Mouse (Mus musculus): ENCODE measurements around the gene Abhd11. TPM values are rescaled to one million over a fixed set of nuclear protein-coding genes. Genes with fewer than 3 reads are reported as not detected.

Gene Abhd11
- total and polyA plus RNA-seq, 3 experiments: 21.7 to 61.2 (median 37.2) TPM

- H3K9me3 ChIP-seq (replicated peaks): 0 out of 2 replicates have a peak, but pooled peaks cover under 1% of the 10 kb centered on the region
- no peak overlapping the region for H3K4me3 ChIP-seq (ENCODE audit: low read depth, low read length)
- TF ChIP-seq GATA2 (IDR thresholded peaks at IDR 0.05; ENCODE audit: borderline replicate concordance, low read depth, low read length): no peak
- TF ChIP-seq GATA1 (IDR thresholded peaks at IDR 0.05; ENCODE audit: borderline replicate concordance, low read length): no peak
- no peak for TF ChIP-seq POLR2AphosphoS5 (IDR thresholded peaks at IDR 0.05; ENCODE audit: insufficient replicate concordance, low read depth, low read length)
- TF ChIP-seq CTCF (IDR thresholded peaks at IDR 0.05; ENCODE audit: low read depth, low read length): no peak
- ATAC-seq (ENCODE audit: extremely low read depth, insufficient number of reproducible peaks, low FRiP score, poor library complexity, severe bottlenecking) (peak; percentile 28; the same call in 1 of the 2 replicates), DNase-seq (ENCODE audit: low spot score) (peak; percentile 61)
- H3K27me3 ChIP-seq (ENCODE audit: insufficient read depth, low read length): peaks cover 2% of the 10 kb centered on the region; the same call in 1 of the 2 replicates
- H3K36me3 ChIP-seq (replicated peaks): peaks cover 15% of the 10 kb centered on the region
- H3K4me1 ChIP-seq (ENCODE audit: insufficient read depth, low read depth, low read length): peaks cover 40% of the 10 kb centered on the region
Observed at GRCm38 (mm10) chr5:135029007-135029854, 20.3 kb downstream of the Abhd11 start.

- TF ChIP-seq GATA1 (IDR thresholded peaks at IDR 0.05; ENCODE audit: borderline replicate concordance, low read length): no peak
- TF ChIP-seq CTCF (IDR thresholded peaks at IDR 0.05; ENCODE audit: low read depth, low read length): no peak
- TF ChIP-seq TAL1 (conservative IDR thresholded peaks at IDR 0.05; ENCODE audit: low read depth, low read length): no peak
- no peak for TF ChIP-seq GATA2 (IDR thresholded peaks at IDR 0.05; ENCODE audit: borderline replicate concordance, low read depth, low read length)
- no peak for TF ChIP-seq POLR2AphosphoS5 (IDR thresholded peaks at IDR 0.05; ENCODE audit: insufficient replicate concordance, low read depth, low read length)
- Histone ChIP-seq H3K4me3 (ENCODE audit: low read depth, low read length) (no peak overlapping the region), H3K9me3 (replicated peaks) (peaks cover 6% of the 10 kb centered on the region), H3K4me1 (ENCODE audit: insufficient read depth, low read depth, low read length) (peaks cover 20% of the 10 kb centered on the region), H3K36me3 (replicated peaks) (peaks cover 25% of the 10 kb centered on the region), H3K27me3 (ENCODE audit: insufficient read depth, low read length) (no peaks in the 10 kb centered on the region)
- no peak for DNase-seq (ENCODE audit: low spot score)
- ATAC-seq (ENCODE audit: extremely low read depth, insufficient number of reproducible peaks, low FRiP score, poor library complexity, severe bottlenecking): no peak
Observed at GRCm38 (mm10) chr5:135032581-135032980, 23.6 kb downstream of the Abhd11 start.

GRCm38 (mm10) chr5:135034593-135034992 lies 25.6 kb downstream of the Abhd11 start:
- TF ChIP-seq TAL1 (conservative IDR thresholded peaks at IDR 0.05; ENCODE audit: low read depth, low read length) (no peak), CTCF (IDR thresholded peaks at IDR 0.05; ENCODE audit: low read depth, low read length) (0 out of 2 replicates have a peak, but pooled peaks have one; percentile 9)
- H3K36me3 ChIP-seq (replicated peaks): peaks cover 44% of the 10 kb centered on the region
- no peaks in the 10 kb centered on the region for H3K27me3 ChIP-seq (ENCODE audit: insufficient read depth, low read length)
- peaks cover 12% of the 10 kb centered on the region for H3K4me1 ChIP-seq (ENCODE audit: insufficient read depth, low read depth, low read length)
- ATAC-seq (ENCODE audit: extremely low read depth, insufficient number of reproducible peaks, low FRiP score, poor library complexity, severe bottlenecking) (no peak), DNase-seq (ENCODE audit: low spot score) (no peak)
- H3K9me3 ChIP-seq (replicated peaks): peaks cover 6% of the 10 kb centered on the region
- no peak overlapping the region for H3K4me3 ChIP-seq (ENCODE audit: low read depth, low read length)

GRCm38 (mm10) chr5:135035608-135036359 lies 26.8 kb downstream of the Abhd11 start:
- no peak for ATAC-seq (ENCODE audit: extremely low read depth, insufficient number of reproducible peaks, low FRiP score, poor library complexity, severe bottlenecking)
- Histone ChIP-seq H3K4me3 (ENCODE audit: low read depth, low read length) (no peak overlapping the region), H3K4me1 (ENCODE audit: insufficient read depth, low read depth, low read length) (peaks cover 22% of the 10 kb centered on the region), H3K27me3 (ENCODE audit: insufficient read depth, low read length) (no peaks in the 10 kb centered on the region), H3K36me3 (replicated peaks) (peaks cover 56% of the 10 kb centered on the region), H3K9me3 (replicated peaks) (peaks cover 6% of the 10 kb centered on the region)
- TF ChIP-seq POLR2AphosphoS5 (IDR thresholded peaks at IDR 0.05; ENCODE audit: insufficient replicate concordance, low read depth, low read length) (no peak), TAL1 (conservative IDR thresholded peaks at IDR 0.05; ENCODE audit: low read depth, low read length) (no peak), GATA2 (IDR thresholded peaks at IDR 0.05; ENCODE audit: borderline replicate concordance, low read depth, low read length) (no peak), CTCF (IDR thresholded peaks at IDR 0.05; ENCODE audit: low read depth, low read length) (no peak), GATA1 (IDR thresholded peaks at IDR 0.05; ENCODE audit: borderline replicate concordance, low read length) (no peak)
- DNase-seq (ENCODE audit: low spot score): no peak

GRCm38 (mm10) chr5:135037946-135038345 lies 29.0 kb downstream of the Abhd11 start:
- H3K4me1 ChIP-seq (ENCODE audit: insufficient read depth, low read depth, low read length): peaks cover 33% of the 10 kb centered on the region
- DNase-seq (ENCODE audit: low spot score): no peak
- H3K27me3 ChIP-seq (ENCODE audit: insufficient read depth, low read length): no peaks in the 10 kb centered on the region
- H3K4me3 ChIP-seq (ENCODE audit: low read depth, low read length): no peak overlapping the region
- TF ChIP-seq GATA2 (IDR thresholded peaks at IDR 0.05; ENCODE audit: borderline replicate concordance, low read depth, low read length): no peak
- no peak for TF ChIP-seq POLR2AphosphoS5 (IDR thresholded peaks at IDR 0.05; ENCODE audit: insufficient replicate concordance, low read depth, low read length)
- no peak for TF ChIP-seq GATA1 (IDR thresholded peaks at IDR 0.05; ENCODE audit: borderline replicate concordance, low read length)
- no peak for TF ChIP-seq CTCF (IDR thresholded peaks at IDR 0.05; ENCODE audit: low read depth, low read length)
- H3K9me3 ChIP-seq (replicated peaks): peaks cover 6% of the 10 kb centered on the region
- no peak for ATAC-seq (ENCODE audit: extremely low read depth, insufficient number of reproducible peaks, low FRiP score, poor library complexity, severe bottlenecking)
- H3K36me3 ChIP-seq (replicated peaks): peaks cover 69% of the 10 kb centered on the region

DNA sequence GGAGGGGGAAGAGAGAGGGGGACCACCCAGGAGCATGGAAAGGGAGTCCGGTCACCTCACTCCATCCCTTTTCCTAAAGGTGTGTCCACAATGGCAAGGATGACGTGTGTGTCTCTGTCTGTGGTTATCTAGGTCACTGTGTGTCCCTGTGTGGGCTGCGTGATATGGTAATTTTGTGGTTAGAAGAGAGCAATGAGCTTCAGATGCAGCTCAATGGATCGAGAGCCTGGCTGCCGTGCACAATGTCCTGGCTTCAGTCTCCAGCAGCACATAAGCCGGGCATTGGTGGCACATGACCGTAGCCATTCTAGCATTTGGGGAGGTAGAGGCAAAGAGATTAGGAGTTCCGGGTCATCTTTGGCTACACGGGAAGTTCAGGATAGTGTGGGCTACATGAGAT lies 30.6 kb downstream of the Abhd11 start:
- TF ChIP-seq GATA2 (IDR thresholded peaks at IDR 0.05; ENCODE audit: borderline replicate concordance, low read depth, low read length): no peak
- no peak for TF ChIP-seq CTCF (IDR thresholded peaks at IDR 0.05; ENCODE audit: low read depth, low read length)
- TF ChIP-seq TAL1 (conservative IDR thresholded peaks at IDR 0.05; ENCODE audit: low read depth, low read length): no peak
- no peak for TF ChIP-seq POLR2AphosphoS5 (IDR thresholded peaks at IDR 0.05; ENCODE audit: insufficient replicate concordance, low read depth, low read length)
- TF ChIP-seq GATA1 (IDR thresholded peaks at IDR 0.05; ENCODE audit: borderline replicate concordance, low read length): no peak
- H3K36me3 ChIP-seq (replicated peaks): peaks cover 71% of the 10 kb centered on the region
- H3K4me1 ChIP-seq (ENCODE audit: insufficient read depth, low read depth, low read length): peaks cover 33% of the 10 kb centered on the region
- DNase-seq (ENCODE audit: low spot score): no peak
- no peak for ATAC-seq (ENCODE audit: extremely low read depth, insufficient number of reproducible peaks, low FRiP score, poor library complexity, severe bottlenecking)
- no peaks in the 10 kb centered on the region for H3K27me3 ChIP-seq (ENCODE audit: insufficient read depth, low read length)
- no peak overlapping the region for H3K4me3 ChIP-seq (ENCODE audit: low read depth, low read length)
- peaks cover 3% of the 10 kb centered on the region for H3K9me3 ChIP-seq (replicated peaks)
